Mouse (Mus musculus) cortical plate, adult 2 months (tissue): ENCODE measurements around the gene Lrp8. TPM values are rescaled to one million over a fixed set of nuclear protein-coding genes. Genes with fewer than 3 reads are reported as not detected.

Experiments
- H3K27ac ChIP-seq: fragments of 200-500 bp; 2 replicates; pipeline ENCODE4 v1.5.1; 2012; ENCODE audit warnings: low read length, control low read depth, inconsistent platforms; ENCODE audit not compliant: insufficient read depth
- H3K4me1 ChIP-seq: fragments of 200-500 bp; 2 replicates; pipeline ENCODE4 v1.6.1; 2011; ENCODE audit warnings: low read length; ENCODE audit not compliant: control insufficient read depth, insufficient read depth
- H3K4me3 ChIP-seq: fragments of 200-500 bp; 2 replicates; pipeline ENCODE4 v1.5.1; 2011; ENCODE audit warnings: mild to moderate bottlenecking, low read length, control low read depth; ENCODE audit not compliant: insufficient read depth
- CTCF ChIP-seq: fragments of 200-500 bp; IDR thresholded peaks from 2 replicates; pipeline ENCODE4 v1.5.1; 2011; ENCODE audit warnings: mild to moderate bottlenecking, control low read depth, low read length; ENCODE audit not compliant: insufficient read depth; ENCODE audit errors: extremely low read depth
- POLR2A ChIP-seq: fragments of 200-500 bp; IDR thresholded peaks from 2 replicates; pipeline ENCODE4 v1.6.1; 2011; ENCODE audit warnings: mild to moderate bottlenecking, low read length, control low read depth; ENCODE audit not compliant: insufficient read depth; ENCODE audit errors: extremely low read depth
- polyA plus RNA-seq: library from polyadenylated mRNA; depleted of rRNA; stranded (reverse); fragments of >200 nt; gene quantifications from 2 replicates; pipeline ENCODE4 v1.2.3, GENCODE M21; 2012

Gene Lrp8
- polyA plus RNA-seq, 1 experiment = 45.1 TPM

DNA sequence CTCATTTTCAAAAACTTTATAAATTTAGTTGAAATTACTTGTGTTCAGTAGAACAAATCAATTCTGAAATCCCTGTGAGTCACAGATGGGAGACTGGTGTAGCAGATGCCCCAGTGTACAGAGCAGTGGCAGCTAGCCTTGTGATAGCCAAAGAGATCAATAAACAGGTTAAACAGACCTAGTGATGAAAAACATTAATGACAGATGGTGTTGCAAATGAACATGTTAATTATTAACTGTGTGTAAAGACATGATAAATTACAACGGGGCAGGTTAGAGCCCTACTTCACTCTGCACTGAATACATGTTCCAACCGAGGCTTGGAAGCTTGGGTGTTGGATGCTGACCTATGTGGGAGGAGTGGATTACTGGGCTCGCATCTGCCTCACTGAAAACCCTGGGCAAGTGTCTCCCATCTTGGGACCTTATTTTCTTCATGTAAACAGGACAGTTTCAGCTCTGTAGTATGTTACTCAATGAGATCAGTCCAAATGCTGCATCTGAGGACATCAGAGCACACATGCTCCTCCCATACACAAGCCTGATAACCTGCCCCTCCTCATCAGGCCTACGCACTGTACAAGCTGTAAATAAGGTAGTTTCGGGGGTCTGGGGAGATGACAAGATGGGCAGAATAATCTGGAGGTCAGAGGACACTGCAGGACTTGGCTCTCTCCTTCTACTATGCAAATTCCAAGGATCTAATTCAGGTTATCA lies 97.3 kb downstream of the Lrp8 start:
- no peak overlapping the region for H3K4me3 ChIP-seq
- H3K27ac ChIP-seq = no peak overlapping the region
- TF ChIP-seq CTCF = no peak
- no peak for TF ChIP-seq POLR2A
- H3K4me1 ChIP-seq = no peaks in the 10 kb centered on the region

DNA sequence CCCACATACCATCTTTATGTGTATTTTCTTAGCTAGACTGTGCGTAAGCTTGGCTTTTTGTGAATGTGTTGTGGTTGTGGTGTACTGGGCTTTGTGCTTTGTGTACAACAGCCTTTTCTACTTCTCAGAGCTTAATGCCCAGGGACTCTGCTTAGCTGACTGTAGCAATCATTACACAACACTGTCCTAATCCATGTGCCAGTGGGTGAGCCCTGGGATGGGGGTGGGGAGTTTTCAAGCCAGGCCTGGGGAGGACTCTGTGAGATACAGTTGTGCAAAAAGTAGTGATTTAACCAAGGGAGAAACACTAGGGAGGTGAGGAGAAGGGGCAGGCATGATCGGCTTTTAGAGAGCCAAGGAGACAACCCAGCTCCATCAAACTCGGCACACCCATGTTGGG lies 98.1 kb downstream of the Lrp8 start:
- TF ChIP-seq CTCF (no peak), POLR2A (no peak)
- Histone ChIP-seq H3K27ac (no peak overlapping the region), H3K4me3 (no peak overlapping the region), H3K4me1 (no peaks in the 10 kb centered on the region)

DNA sequence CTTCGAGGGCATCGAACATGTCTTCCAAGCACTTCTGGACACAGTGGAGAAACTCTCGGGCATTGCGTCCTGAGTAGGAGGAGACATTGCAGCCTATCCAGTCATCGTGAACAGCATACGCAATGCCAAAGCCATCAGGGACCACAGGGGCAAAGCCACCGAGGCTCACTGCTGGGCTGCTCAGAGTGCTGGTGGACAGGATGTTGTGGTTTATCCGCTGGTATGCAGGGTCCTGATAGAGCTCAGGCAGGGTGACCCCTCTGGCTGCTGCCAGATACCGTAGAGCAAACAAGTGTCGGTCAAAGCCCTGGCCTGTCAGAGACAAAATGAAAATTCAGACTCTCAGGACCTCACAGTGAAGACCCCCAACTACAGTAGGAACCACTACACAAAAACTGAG lies 102.2 kb downstream of the Lrp8 start:
- TF ChIP-seq POLR2A = no peak
- no peak for TF ChIP-seq CTCF
- Histone ChIP-seq H3K27ac (no peak overlapping the region), H3K4me1 (no peaks in the 10 kb centered on the region), H3K4me3 (no peak overlapping the region)

DNA sequence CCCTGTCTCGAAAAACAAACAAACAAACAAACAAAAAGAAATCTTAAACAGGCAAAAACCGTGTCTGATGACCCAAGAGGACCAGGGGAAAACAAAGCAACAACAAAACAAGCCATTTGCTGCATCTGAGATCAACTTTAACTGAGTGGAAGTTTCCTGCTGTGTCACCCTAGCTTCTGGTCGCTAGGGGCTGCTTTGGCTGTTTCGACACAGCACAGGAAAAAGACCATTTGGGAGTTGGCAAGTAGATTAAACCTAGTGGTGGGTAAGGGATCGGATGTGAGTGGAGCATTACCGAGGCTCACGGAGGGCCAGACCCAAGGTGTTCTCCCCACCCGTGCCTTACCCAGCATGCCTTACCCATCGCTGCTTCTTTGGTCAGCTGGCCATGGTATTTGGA lies 104.5 kb downstream of the Lrp8 start:
- TF ChIP-seq CTCF = no peak
- no peak for TF ChIP-seq POLR2A
- Histone ChIP-seq H3K4me1 (no peaks in the 10 kb centered on the region), H3K4me3 (no peak overlapping the region), H3K27ac (no peak overlapping the region)

DNA sequence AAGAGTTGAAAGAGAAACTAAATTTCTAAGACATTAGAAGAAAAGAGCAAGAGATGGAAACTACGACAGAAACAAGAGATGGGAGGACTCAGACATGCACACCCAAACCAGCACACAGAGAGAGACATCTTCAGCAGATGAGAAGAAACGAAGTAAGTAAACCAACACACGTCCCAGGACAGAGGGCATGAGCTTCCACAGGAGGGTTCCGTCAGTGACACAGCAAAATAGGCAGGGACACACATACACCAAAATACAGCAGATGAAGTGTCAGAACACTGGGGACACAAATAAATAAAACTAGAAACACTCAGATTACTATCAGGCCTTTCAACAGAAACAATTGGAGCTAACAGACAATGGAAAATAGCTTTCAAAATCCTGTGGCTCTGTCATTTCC lies 108.0 kb downstream of the Lrp8 start:
- Histone ChIP-seq H3K27ac (no peak overlapping the region), H3K4me1 (no peaks in the 10 kb centered on the region), H3K4me3 (no peak overlapping the region)
- TF ChIP-seq POLR2A (no peak), CTCF (no peak)

DNA sequence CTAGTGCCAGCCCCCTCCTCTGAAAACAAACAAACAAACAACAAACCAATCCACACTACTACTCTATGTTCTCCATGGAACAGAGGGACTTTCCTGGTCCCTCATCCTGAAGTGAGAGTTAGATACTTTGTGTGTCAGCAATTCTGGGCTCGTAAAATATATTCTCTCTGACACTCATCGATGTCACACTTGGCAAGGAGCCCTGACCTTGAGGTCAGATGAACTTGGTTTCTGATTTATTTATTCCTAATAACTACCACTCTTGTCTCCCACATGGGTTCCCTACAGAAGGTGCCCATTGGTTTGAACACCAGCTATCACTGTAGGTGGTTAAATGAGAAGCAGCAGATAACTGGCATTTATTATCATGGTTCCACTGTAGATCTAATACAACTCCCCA lies 118.3 kb downstream of the Lrp8 start:
- no peak overlapping the region for H3K27ac ChIP-seq
- no peaks in the 10 kb centered on the region for H3K4me1 ChIP-seq
- TF ChIP-seq CTCF (no peak), POLR2A (no peak)

DNA sequence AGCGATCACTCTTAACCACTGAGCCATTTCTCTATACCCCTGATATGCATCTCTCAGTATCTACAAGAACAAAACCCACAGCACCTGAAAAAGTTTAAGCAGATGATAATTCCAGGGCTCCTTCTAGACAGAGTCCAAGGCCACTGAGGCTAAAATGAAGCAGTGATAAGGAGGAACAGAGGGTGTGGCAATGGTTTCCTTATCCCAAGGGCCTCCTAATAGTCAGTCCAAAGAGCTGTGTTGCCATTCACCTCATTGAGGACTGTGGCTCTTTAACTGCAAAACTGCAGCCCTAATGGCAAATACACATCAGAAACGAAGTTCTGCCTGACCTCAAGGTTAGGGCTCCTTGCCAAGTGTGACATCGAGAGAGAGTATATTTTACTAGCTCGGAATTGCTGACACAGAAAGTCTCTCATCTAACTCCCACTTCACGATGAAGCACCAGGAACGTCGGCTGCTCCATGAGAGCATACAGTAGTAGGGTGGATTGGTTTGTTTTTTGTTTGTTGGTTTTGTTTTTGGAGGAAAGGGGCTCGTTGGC lies 119.2 kb downstream of the Lrp8 start:
- TF ChIP-seq POLR2A (no peak), CTCF (no peak)
- H3K27ac ChIP-seq = no peak overlapping the region
- H3K4me3 ChIP-seq = no peak overlapping the region
- no peaks in the 10 kb centered on the region for H3K4me1 ChIP-seq

More for the DNA sequence above, 118.3 kb downstream of the Lrp8 start:
- no peak overlapping the region for H3K4me3 ChIP-seq

DNA sequence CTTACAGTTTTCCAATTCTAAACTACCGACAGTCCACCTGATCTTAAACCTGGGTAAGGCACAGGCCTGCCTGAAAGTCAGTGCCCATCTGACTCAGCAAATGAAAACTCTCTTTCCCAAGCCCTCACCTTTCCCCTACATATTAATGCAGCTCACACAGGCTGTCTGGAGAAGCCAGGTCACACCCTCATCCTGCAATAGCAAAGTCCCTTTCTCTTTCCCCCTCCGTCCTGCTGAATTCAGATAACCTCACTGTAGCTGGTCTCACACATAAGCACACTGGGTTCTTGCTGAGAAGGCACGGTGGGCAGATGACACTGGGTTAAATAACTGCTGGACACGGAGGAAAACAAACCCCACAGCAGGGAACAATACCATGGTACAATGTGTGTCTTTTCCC lies 119.9 kb downstream of the Lrp8 start:
- Histone ChIP-seq H3K4me1 (no peaks in the 10 kb centered on the region), H3K27ac (0 out of 2 replicates have a peak overlapping the region, but pooled peaks have one; percentile 1), H3K4me3 (no peak overlapping the region; the same call in 1 of the 2 replicates)
- TF ChIP-seq POLR2A (no peak), CTCF (no peak)

DNA sequence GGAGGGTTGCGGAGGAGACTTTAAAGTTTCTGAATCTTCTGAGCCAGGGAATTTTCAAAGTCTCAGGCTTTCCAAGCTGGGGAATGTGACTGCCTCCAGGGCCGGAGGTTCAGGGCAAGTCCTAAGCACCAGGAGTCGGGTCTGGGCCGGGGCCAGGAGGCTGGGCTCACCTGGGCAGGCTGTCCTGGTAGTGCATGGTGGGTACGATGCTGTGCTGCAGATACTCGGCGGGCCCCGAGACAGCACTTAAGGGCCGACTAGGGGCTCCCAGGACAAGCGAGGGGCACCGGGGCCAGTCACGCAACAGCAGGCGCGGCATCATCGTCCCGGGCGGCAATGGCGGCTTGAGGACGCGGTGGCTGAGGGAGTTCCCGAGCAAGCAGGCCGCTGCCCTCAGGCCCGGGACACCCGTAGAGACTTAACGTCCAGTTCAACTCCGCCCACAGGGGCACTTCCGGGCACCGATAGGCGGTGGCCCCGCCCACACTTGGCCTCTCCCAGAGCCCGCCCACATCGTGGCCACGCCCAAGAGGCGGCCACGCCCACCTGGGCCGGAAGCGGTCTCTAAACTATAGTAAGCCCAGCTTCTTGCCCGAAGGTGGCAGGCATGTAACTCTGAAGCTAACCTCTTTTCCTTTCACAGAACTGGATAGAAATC lies 121.2 kb downstream of the Lrp8 start, which contains the start of gene Cpt2:
Gene Cpt2 (minus strand): TSS at position 466 of the 658 bp plus-strand sequence.
- H3K4me3 ChIP-seq = peak within 1 kb of the TSS; percentile 55
- no peak for TF ChIP-seq CTCF
- TF ChIP-seq POLR2A = peak; percentile 40; the same call in 1 of the 2 replicates
- no peaks in the 10 kb centered on the region for H3K4me1 ChIP-seq
- H3K27ac ChIP-seq = peak within 1 kb of the TSS; percentile 78; the same call in 1 of the 2 replicates
